Mouse (Mus musculus) kidney, postnatal 0 days (tissue): ENCODE data around the gene Rc3h2. TPM values are rescaled to one million over a fixed set of nuclear protein-coding genes. Genes with fewer than 3 reads are reported as not detected.

Source experiments
- ATAC-seq: fragments of 200-750 bp; cut with Nextera tagmentation; replicated peaks from 2 replicates; pipeline ENCODE4 v1.8.0; 2017; ENCODE audit warnings: low read depth, moderate number of reproducible peaks, moderate TSS enrichment, moderate library complexity; ENCODE audit not compliant: low FRiP score
- DNase-seq: peaks from one replicate; pipeline ENCODE4 v3.0.0-alpha.2; 2016; ENCODE audit warnings: low spot score
- H3K27ac ChIP-seq: fragments of 300-500 bp; sonication (generic); 2 replicates; pipeline ENCODE4 v1.5.1; 2014; ENCODE audit warnings: mild to moderate bottlenecking
- H3K27me3 ChIP-seq: fragments of 300-500 bp; sonication (generic); 2 replicates; pipeline ENCODE4 v1.6.1; 2014; ENCODE audit warnings: low read length, mixed read lengths; ENCODE audit not compliant: insufficient read depth
- H3K36me3 ChIP-seq: fragments of 300-500 bp; sonication (generic); 2 replicates; pipeline ENCODE4 v1.6.1; 2014; ENCODE audit warnings: low read length, mixed read lengths; ENCODE audit not compliant: insufficient read depth
- H3K4me1 ChIP-seq: fragments of 300-500 bp; sonication (generic); replicated peaks from 2 replicates; pipeline ENCODE4 v1.6.1; 2014; ENCODE audit warnings: antibody characterized with exemption, low read length, mixed read lengths; ENCODE audit not compliant: insufficient read depth
- H3K4me2 ChIP-seq: fragments of 300-500 bp; sonication (generic); 2 replicates; pipeline ENCODE4 v1.6.1; 2014; ENCODE audit warnings: mild to moderate bottlenecking, low read length, moderate library complexity, mixed read lengths
- H3K4me3 ChIP-seq: fragments of 300-500 bp; sonication (generic); replicated peaks from 2 replicates; pipeline ENCODE4 v1.5.1; 2014; ENCODE audit warnings: low read depth, low read length
- H3K9ac ChIP-seq: fragments of 300-500 bp; sonication (generic); 2 replicates; pipeline ENCODE4 v1.6.1; 2014; ENCODE audit warnings: low read depth, low read length
- H3K9me3 ChIP-seq: fragments of 300-500 bp; sonication (generic); replicated peaks from 2 replicates; pipeline ENCODE4 v1.6.1; 2016; ENCODE audit warnings: low read length, inconsistent platforms, mixed read lengths
- CTCF ChIP-seq: IDR thresholded peaks from 2 replicates; pipeline ENCODE4 v1.5.1; 2016; ENCODE audit warnings: antibody characterized with exemption, low read depth, mild to moderate bottlenecking, moderate library complexity
- WGBS: fragments of 180-500 bp; shearing (Covaris S2); extraction: QIAGEN DNeasy Blood & Tissue Kit; methylation state at CpG from one replicate; pipeline ENCODE4 v1.1.7; 2014; 5-methylcytosine and 5-hydroxymethylcytosine counted together
- polyA plus RNA-seq: library from polyadenylated mRNA; unstranded; fragments of >200 nt; fragmentation: Nextera tagmentation; extraction: Ambion mirVana; gene quantifications from 2 replicates; pipeline ENCODE4 v1.2.1, GENCODE M21; 2015

The Rc3h2 gene
- polyA plus RNA-seq, 1 experiment from 2014 or later: 8.5 TPM

DNA sequence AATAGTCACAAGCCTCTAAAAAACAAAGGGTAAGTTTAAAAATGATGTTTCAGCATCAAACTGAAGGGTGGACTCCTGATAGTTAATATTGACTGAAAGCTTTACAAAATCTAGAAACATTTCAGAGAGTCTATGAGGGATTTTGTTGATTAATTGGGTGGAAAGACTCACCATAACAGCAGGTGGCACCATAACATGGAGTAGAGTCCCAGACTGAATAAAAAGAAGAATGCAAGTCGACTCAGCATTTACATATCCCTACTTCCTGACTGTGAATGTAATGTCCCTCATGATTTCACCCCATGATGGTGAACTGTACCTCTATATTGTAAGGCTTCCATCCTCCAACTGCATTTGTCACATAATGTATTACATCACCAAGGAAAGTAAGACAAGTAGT lies 27.2 kb downstream of the Rc3h2 start:
- peak; percentile 51; the same call in 1 of the 2 replicates for TF ChIP-seq CTCF
- Histone ChIP-seq H3K4me3 (no peak overlapping the region), H3K4me1 (no peaks in the 10 kb centered on the region), H3K27me3 (no peaks in the 10 kb centered on the region), H3K9ac (no peak overlapping the region), H3K4me2 (no peak overlapping the region), H3K9me3 (no peaks in the 10 kb centered on the region), H3K27ac (no peak overlapping the region), H3K36me3 (peaks cover 22% of the 10 kb centered on the region)
- 52% methylated on average over 1 of the region's 1 CpGs for WGBS
- ATAC-seq: no peak
- peak; percentile 42 for DNase-seq

DNA sequence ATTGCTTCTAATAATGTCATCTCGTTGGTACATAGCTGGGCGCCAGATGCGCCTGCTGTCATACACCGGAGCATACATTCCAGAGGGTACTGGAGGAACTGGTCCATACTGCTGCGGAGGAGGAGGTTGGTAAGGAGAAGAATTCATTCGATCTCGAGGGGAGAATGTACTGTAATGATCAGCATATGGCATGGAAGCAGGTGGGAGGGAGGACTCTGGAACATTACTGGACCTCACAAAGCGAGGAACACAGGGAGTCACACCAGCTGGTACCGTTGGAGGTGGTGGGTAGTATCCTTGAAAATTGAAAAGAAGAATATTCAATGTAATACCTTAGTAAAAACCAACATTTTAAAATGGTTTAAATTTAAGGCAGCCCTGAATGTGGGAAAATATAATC lies 39.8 kb downstream of the Rc3h2 start:
- WGBS: 93% methylated on average over 9 of the region's 9 CpGs
- peaks cover 20% of the 10 kb centered on the region for H3K36me3 ChIP-seq
- DNase-seq: no peak

DNA sequence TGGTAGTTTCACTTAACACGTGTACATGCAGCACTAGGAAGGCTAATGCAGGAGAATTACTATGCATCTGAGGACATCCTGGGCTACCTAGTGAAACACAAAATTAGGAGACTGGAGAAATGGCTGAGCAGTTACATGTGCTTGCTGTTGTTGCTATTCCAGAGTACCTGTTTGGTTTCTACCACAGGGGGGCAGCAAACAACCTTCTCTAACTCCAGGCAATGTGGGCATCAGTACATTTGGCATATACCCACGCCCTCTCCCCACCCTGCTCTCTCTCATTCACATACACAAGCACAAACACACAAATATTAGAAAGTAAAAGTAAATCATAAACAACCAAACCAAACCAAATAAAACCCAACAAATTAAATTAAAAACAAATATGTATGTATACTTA lies 42.5 kb downstream of the Rc3h2 start:
- Histone ChIP-seq H3K4me3 (no peak overlapping the region), H3K27me3 (no peaks in the 10 kb centered on the region), H3K4me2 (no peak overlapping the region), H3K27ac (no peak overlapping the region), H3K4me1 (no peaks in the 10 kb centered on the region), H3K9ac (no peak overlapping the region), H3K9me3 (no peaks in the 10 kb centered on the region), H3K36me3 (peaks cover 24% of the 10 kb centered on the region)
- WGBS: 67% methylated on average over 2 of the region's 2 CpGs
- peak; percentile 68 for DNase-seq
- TF ChIP-seq CTCF: peak; percentile 80
- no peak for ATAC-seq

More for the DNA sequence above, 39.8 kb downstream of the Rc3h2 start:
- Histone ChIP-seq H3K27ac (no peak overlapping the region), H3K27me3 (no peaks in the 10 kb centered on the region), H3K4me2 (no peak overlapping the region), H3K4me3 (no peak overlapping the region), H3K4me1 (no peaks in the 10 kb centered on the region), H3K9me3 (no peaks in the 10 kb centered on the region), H3K9ac (no peak overlapping the region)
- no peak for ATAC-seq
- no peak for TF ChIP-seq CTCF

GRCm38 (mm10) chr2:37376018-37376417 lies 46.7 kb downstream of the Rc3h2 start:
- no peak overlapping the region for H3K27ac ChIP-seq
- no peak overlapping the region for H3K9ac ChIP-seq
- peaks cover 12% of the 10 kb centered on the region; the same call in 1 of the 2 replicates for H3K36me3 ChIP-seq
- DNase-seq (no peak), ATAC-seq (no peak)
- H3K27me3 ChIP-seq: no peaks in the 10 kb centered on the region
- WGBS: 97% methylated on average over 1 of the region's 1 CpGs
- H3K4me1 ChIP-seq: no peaks in the 10 kb centered on the region
- no peak overlapping the region for H3K4me3 ChIP-seq
- no peak overlapping the region for H3K4me2 ChIP-seq
- H3K9me3 ChIP-seq: no peaks in the 10 kb centered on the region
- TF ChIP-seq CTCF: no peak

GRCm38 (mm10) chr2:37370651-37371050 lies 52.1 kb downstream of the Rc3h2 start:
- H3K27ac ChIP-seq: no peak overlapping the region
- H3K4me2 ChIP-seq: no peak overlapping the region
- no peak overlapping the region for H3K9ac ChIP-seq
- peaks cover 5% of the 10 kb centered on the region; the same call in 1 of the 2 replicates for H3K36me3 ChIP-seq
- TF ChIP-seq CTCF: no peak
- WGBS: 84% methylated on average over 2 of the region's 2 CpGs
- no peaks in the 10 kb centered on the region for H3K4me1 ChIP-seq
- no peak for ATAC-seq
- H3K4me3 ChIP-seq: no peak overlapping the region
- no peaks in the 10 kb centered on the region for H3K27me3 ChIP-seq
- H3K9me3 ChIP-seq: no peaks in the 10 kb centered on the region
- no peak for DNase-seq

- H3K4me3 ChIP-seq: no peak overlapping the region
- 90% methylated on average over 2 of the region's 2 CpGs for WGBS
Measured at GRCm38 (mm10) chr2:37359908-37360307, 62.8 kb downstream of the Rc3h2 start.

More at GRCm38 (mm10) chr2:37359908-37360307, 62.8 kb downstream of the Rc3h2 start:
- Histone ChIP-seq H3K9me3 (no peaks in the 10 kb centered on the region), H3K4me2 (peak overlapping the region; percentile 74), H3K27ac (no peak overlapping the region), H3K4me1 (peaks cover 3% of the 10 kb centered on the region; the same call in 1 of the 2 replicates), H3K36me3 (peaks cover 16% of the 10 kb centered on the region), H3K27me3 (no peaks in the 10 kb centered on the region), H3K9ac (0 out of 2 replicates have a peak overlapping the region, but pooled peaks have one; percentile 3)
- no peak for ATAC-seq
- TF ChIP-seq CTCF: no peak
- DNase-seq: no peak
